Mouse (Mus musculus): Measurements from ENCODE around the gene Rab3ip.

Gene Rab3ip

GRCm38 (mm10) chr10:116957867-116958551 lies 7.4 kb upstream of the Rab3ip start:
- DNase-seq (ENCODE audit: low read depth): no peak

DNA sequence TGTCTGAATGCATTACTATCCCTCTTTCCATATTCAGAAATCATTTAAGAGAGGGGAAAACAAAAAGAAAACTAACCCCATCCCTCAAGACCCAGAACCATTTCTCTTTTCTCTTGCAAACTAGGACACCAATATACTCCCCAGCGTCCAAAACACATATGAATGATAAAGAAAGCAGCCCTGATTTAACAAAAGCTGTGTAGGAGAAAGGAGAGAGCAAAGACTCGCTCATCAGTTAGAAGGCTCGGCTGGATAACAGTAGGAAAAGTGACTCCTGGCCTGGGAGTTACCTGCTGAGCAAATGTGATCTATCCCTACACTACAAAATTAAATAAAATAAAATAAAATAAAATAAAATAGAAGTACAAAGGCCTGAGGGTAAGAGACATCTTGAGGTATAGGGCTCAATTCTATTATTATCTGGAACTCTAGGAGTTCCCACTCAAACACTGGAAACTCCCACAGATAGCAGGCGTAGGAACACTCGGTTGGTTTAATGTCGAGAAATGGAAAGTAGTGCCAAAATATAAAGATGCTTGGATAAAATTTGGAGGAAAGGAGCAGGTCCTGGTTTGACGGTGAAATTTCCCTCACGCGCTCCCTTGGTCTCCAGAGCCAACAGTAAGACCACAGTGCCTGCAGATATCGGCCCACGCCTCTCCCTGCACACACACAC lies 6.1 kb upstream of the Rab3ip start:
- DNase-seq (ENCODE audit: low read depth): no peak

DNA sequence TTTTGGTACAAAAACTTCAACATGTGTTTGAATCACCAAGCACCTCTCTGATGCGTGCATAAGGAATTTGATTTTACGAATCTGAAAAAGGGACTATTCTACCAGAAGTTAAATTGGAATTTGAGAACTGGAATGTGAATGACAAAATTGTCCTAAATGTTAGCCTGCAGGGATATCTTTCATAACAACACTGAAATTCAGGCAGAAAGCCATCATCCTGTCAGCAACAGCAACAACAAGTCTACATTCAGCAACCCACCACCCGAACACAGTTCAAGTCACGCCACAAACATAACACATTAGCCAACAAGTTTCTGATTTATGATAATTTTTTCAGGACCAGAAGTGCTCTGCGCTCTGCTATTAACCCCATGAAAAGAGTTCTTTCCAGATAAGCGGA lies 4.6 kb upstream of the Rab3ip start:
- no peak for DNase-seq (ENCODE audit: low read depth)

- peak; percentile 21 for DNase-seq (ENCODE audit: low read depth)
Measured at GRCm38 (mm10) chr10:116950886-116951285, 317 bp upstream of the Rab3ip start.

DNA sequence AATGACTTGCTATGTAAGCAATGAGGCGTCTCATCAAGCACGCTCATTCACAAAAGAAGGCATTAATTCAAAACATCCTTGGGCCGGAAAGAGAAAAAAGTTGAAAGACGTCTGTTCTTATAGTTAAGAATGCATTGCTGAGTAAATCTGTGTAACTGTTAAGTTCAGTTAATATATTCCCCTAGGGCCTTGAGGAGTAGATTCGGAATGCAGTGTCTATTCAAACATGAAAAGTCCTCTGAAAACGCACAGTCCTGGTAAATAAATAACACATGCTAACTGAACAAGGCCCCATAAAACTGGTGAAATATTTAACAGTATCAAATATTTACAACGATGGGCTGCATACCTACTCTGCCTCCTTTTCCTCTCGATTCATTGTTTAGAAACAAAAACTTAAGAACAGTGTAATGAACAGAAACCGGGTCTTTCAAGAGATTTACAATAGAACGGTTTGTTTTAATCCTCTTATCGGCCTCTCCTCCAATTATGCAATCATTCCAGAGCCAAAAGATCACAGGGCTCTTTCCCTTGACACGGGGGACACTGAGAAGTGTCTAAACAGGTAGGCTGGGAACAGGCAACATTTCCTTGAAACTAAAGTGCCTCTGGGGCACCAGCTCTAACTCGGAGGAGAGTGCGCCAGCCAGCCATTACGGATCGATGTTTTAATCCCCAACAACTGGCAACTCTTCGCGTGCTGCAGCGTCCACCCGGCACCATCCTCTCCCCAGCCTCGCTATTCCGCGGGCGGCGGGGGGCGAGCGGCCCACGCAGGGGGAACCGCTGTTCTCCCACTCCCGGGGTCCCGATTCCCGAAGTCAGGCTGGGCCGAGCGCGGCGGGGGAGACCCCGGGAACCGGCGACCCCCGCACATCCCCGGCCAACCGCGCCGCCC lies 1.2 kb downstream of the Rab3ip start:
- DNase-seq (ENCODE audit: low read depth): peak; percentile 26

DNA sequence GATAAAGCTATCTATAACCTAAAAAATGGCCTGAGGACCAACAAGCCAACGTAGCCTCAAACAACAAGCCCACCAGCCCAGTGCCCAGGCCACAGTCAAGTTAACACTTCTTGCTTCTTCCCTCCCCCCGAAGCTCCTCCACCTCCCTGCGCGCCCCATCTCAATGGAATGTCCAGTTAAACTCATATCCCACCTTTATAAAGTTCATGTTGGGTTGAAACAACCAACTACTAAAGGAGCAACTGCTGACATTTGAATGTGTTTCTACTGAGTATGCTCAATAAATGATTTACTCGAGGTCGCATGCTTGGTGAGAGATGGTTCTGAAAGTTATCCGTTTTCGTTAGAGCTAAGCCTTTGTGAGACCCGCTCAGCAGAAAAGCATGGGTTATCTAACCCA lies 2.2 kb downstream of the Rab3ip start:
- no peak for DNase-seq (ENCODE audit: low read depth)

DNA sequence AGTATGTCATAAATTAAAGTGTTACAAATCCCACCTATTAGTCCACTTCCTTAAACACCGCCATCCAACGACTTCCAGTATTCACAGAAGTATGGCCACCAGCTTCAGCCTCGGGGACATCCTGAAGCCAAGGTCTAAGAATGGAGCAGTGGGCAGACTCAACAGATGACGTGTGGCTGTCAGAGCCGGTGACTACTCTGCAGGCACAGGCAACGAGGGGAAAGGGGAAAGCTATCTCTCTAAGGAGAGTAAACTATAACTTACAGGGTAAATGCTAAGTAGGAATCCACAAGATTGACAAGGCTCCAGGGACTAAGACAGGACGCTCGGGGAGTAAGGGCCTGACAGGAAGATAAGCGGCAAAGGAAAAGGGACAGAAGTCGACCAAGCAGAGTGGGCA lies 5.6 kb downstream of the Rab3ip start:
- no peak for DNase-seq (ENCODE audit: low read depth)

- peak; percentile 43 for DNase-seq (ENCODE audit: low read depth)
Measured at GRCm38 (mm10) chr10:116944144-116944543, 6.4 kb downstream of the Rab3ip start.

- peak; percentile 38 for DNase-seq (ENCODE audit: low read depth)
Measured at GRCm38 (mm10) chr10:116943025-116943424, 7.5 kb downstream of the Rab3ip start.

DNA sequence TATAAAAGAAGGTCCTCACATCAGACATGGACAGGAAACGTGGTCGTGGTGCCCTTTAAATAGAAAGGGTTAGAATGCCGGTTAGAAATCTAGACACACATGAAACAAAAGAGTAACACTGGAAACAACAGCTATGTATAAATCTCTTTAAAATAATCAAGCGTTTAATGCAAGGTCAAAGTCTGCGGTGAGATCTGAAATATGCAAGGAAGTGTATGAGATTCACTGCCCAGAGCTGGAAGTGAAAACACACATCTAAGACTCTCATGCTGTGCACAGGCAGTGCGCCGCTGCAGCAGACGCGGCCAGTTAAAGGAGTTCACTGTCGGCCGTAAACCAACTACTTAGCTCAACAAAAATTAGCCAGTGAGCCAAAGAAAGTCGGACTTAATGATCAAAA lies 15.5 kb downstream of the Rab3ip start:
- no peak for DNase-seq (ENCODE audit: low read depth)

- DNase-seq (ENCODE audit: low read depth): no peak
Measured at GRCm38 (mm10) chr10:116933794-116934193, 16.8 kb downstream of the Rab3ip start.

GRCm38 (mm10) chr10:116932418-116932817 lies 18.2 kb downstream of the Rab3ip start:
- no peak for DNase-seq (ENCODE audit: low read depth)

DNA sequence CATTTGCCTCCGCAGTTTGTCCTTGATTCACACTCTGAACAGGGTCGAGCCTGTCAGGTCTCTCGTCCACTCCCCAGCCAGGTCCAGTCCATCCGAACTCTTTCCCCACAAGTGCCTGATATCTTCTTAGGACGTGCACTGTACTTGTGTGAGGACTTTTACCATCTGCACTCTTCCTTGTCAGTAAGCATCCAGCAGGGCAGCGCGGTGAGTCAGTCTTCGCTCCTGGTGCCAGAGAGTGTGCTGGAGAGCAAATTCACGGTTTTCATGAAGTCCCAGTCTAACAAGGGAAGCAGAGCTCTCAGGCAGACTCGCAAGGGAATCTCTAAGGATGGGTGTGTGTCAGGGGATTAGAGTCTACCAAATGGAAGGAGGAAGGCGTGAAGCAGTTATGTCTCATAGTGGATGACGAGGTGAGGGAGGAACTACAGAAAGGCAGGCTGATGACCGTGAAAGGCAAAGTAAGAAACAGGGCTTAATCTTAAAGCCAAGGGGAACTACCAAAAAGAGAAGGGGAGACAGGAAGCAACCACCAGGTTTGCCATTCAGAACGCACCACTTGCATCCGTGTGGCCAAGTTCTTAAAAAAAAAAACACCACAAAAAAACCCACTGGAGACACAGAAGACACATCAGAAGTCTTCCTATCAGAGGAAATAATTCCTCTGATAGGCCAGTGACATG lies 18.9 kb downstream of the Rab3ip start:
- DNase-seq (ENCODE audit: low read depth): no peak

DNA sequence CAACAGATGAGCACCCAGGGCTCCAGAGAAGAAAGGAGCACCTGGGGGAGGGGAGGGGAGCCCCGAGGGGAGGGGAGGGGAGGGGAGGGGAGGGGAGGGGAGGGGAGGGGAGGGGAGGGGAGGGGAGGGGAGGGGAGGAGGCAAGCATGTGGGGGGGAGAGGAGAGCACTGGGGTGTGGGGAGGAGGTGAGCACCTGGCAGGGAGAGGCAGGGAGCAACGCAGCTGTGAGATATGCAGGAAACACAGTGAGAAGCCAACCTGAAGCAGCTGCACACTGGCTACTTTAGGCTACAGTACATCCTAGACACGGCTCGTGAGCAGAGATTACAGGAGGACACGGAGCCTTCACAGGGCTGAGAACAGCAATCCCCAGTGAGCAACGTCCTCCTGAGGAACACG lies 19.6 kb downstream of the Rab3ip start:
- no peak for DNase-seq (ENCODE audit: low read depth)

- peak; percentile 29 for DNase-seq (ENCODE audit: low read depth)
Measured at GRCm38 (mm10) chr10:116930506-116930905, 20.1 kb downstream of the Rab3ip start.

GRCm38 (mm10) chr10:116928826-116929225 lies 21.7 kb downstream of the Rab3ip start:
- peak; percentile 51 for DNase-seq (ENCODE audit: low read depth)

GRCm38 (mm10) chr10:116926428-116927113 lies 24.0 kb downstream of the Rab3ip start:
- peak; percentile 59 for DNase-seq (ENCODE audit: low read depth)

- no peak for DNase-seq (ENCODE audit: low read depth)
Measured at GRCm38 (mm10) chr10:116923651-116924495, 26.7 kb downstream of the Rab3ip start.

GRCm38 (mm10) chr10:116922161-116922560 lies 28.4 kb downstream of the Rab3ip start:
- DNase-seq (ENCODE audit: low read depth): no peak

GRCm38 (mm10) chr10:116921416-116921815 lies 29.2 kb downstream of the Rab3ip start:
- DNase-seq (ENCODE audit: low read depth): no peak

DNA sequence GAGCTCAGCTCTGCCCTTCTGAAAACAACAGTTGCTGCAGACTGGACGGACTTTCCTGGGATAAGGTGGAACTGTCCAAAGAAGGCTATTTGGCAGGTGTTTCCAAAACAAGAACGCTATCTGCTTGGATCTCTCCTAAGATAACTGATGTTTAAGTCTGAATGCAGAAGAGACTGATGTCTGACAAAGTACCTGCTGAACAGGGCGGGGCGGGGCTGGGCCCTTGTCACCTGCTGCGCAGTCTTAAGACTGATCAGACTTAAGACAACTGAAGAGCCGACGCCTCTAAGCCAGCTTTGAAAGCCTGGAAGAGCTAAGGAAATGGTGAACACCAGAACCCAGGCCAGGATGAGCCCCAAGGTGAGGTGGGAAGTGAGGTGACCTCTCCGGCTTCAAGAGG lies 29.9 kb downstream of the Rab3ip start:
- no peak for DNase-seq (ENCODE audit: low read depth)

Data from 416B (cell line).